Mouse (Mus musculus): ENCODE data around the gene Ttc21a.

The Ttc21a gene

DNA sequence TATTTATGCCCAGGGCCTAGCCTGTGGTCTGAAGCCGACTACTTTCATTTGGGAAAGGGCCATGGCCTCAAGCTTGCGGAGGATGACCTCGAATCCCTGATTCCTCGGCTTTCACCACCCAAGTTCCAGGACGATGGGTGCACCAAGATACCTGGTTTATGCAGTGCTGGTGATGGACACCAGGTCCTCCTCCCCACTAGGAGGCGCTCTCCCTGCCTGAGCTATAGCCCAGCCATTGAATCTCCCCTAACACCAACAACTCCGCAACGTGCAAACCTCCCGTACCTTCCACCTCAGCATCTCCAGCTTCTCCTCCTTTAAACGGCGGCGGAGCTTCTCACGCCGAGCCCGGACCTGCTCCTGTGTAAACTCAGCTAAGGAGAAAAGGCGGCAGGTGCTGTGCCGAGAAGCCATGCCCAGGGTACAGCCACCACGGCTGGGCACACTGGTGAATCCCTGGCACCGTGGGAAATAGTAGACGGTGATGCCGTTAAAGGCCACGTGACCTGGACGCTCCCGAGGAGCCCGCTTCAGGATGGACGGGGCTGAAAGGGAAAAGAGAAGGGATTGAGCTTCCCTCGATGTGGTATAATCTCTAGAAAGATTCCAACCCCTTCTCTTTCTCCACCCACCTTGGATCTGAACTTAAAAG, 36.6 kb downstream of the Ttc21a start:
- DNase-seq (ENCODE audit: low read depth in 1 of 2, low spot score in 2 of 2): no peak

DNA sequence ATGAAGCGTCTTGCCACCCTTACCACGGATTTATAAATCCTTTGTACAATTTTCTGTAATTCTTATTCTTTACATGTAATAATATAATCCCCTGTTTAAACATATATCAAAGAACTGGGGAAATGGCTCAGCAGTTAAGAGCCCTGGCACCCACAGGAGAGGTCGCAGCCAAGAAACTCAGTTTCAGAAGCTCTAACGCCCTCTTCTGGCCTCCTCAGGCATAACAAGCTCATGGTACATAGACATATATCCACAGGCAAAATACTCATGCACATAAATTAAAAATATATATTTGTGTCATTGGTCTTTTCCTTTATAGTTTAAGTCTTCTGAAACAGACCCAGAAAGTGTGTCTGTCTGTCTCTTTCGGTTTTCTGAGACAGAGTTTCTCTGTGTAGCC, 37.2 kb downstream of the Ttc21a start:
- DNase-seq (ENCODE audit: low read depth in 1 of 2, low spot score in 2 of 2): no peak

DNA sequence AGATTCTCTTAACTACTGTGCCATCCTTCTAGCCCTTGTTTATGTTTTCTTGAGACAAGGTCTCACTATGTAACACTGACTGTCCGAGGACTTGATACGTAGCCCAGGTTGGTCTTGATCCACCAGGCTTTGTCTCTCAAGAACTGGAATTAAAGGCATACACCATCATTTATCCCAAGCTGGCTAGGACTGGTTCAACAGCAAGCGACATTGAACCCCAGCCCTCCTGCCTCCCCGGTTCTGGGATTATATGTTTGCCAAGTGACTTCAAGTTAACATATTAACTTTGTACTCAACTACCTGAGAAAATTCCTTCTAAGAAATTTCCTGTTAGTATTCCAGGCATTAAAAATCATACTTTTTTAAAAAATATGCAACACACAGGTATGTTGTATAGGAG, 37.9 kb downstream of the Ttc21a start:
- no peak for DNase-seq (ENCODE audit: low read depth in 1 of 2, low spot score in 2 of 2)

DNA sequence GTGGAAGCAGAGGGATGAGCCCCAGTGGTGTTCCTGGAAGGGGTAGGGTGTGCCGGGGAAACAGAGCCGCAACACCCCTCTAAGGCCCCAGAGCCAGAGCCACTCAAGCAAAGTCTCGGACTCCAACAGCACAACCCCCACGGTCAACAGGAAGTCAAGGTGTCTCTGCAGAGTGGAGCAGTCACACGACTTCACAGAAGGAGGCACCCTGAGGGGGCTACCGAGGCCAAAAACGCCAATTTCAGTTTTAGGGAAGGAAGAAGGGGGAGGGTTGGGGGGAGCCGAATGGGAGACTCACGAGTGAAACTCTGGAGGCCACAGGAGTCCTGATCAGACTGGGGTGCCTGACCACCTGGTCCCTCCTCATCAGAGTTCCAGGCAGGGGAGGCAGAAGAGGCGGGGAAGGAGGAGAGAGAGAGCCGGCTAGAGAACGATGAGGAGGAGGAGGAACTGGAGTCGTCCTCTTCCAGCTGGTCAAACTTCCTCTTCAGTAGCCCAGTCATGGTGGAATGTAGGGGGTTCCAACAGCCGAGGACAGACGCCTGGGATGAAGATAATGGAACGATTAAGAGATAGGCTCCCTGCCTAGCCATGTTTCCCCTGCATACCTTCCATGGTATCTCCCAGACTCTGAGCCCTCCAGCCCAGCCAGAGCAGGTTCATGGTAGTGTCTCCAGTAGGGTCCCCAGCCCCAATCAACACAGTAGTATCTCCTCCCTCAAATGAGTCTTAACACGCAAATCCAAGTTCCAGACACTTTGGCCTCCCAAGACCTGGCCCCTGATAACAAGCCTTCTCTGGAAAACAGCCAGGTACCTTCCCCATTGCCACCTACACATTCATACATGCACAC, 39.5 kb downstream of the Ttc21a start:
- no peak for DNase-seq (ENCODE audit: low read depth in 1 of 2, low spot score in 2 of 2)

DNA sequence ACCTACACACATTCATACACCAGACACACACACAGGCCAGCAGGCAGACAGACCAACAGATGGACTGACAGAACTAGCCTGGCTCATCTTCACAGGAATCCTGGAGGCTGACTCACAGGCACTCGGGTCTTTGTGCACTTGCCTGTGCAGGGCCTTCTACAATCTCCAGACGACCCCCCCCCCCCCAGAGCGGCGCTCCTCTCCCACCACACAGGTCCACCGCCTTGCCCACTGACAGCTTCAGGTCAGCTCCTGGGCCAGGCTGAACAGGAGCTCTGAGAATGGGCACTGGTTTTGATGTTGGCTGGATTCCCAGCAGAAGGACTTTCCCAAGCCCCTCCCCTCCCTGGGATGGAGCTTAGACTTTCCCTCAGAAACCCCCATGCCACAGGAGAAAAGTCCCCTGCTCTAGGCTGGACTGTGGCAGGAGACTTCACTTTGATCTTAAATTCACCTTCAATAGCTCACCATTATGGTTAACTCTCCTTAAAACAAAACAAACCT, 40.2 kb downstream of the Ttc21a start:
- no peak for DNase-seq (ENCODE audit: low read depth in 1 of 2, low spot score in 2 of 2)

DNA sequence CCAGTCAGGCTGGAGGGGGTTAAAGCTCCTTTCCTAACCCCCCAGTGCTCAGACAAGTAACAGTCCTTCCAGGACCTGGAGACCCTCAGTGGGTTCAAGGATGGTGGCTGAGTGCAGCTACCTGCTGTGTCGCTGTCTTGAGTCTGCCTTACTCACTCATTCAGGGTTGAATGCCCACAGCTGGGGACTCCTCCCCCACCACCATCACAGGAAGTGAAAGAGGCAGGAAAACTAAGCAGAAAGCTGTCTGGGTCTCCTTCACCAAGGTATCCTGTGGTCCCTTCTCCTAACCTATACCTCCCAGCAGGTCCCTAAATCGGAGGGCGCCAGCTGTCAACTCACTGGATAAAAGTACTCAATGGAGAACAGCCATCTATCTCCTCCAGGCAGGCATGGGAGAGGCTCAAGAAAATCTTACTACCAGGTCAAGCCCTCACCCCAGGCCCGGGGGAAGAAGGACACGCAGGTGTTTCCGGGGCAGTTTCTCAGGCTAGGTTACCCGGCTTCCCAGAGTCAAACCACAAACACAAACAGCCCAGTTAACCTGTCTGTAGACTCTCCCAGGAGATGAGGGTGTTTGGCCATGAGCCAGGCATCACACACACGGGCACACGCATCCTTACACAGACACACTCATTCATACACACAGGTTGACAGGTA, 40.9 kb downstream of the Ttc21a start:
- no peak for DNase-seq (ENCODE audit: low read depth in 1 of 2, low spot score in 2 of 2)

DNA sequence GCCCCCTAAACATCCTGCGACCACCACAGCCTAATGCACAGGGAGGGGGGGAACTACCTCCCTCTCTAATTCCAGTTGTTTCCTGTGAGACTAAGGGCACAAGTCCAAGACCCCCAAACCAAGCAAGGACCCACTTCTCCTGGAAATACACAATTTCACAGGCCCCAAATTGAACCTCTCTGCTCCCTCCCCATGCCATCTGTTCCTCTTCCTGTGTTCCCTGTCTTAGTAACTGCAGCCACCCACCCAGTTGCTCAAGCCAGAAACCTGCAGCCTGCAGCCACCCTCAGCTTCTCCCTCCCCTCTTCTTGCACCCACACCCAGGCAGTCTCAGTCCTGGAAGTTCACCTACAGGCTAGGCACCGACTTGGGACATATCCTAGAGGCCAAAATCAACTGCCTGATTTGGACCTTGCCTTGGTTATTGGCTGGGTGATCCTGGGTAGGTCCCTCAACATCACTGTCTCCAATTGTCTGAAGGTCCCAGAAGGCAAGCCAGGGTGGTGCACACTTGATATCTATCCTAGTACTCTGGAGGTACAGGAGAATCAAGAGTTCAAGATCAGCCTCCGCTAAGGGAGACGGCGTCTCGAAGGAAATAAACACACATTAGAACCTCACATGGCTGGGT, 41.5 kb downstream of the Ttc21a start:
- DNase-seq (ENCODE audit: low read depth in 1 of 2, low spot score in 2 of 2): no peak

DNA sequence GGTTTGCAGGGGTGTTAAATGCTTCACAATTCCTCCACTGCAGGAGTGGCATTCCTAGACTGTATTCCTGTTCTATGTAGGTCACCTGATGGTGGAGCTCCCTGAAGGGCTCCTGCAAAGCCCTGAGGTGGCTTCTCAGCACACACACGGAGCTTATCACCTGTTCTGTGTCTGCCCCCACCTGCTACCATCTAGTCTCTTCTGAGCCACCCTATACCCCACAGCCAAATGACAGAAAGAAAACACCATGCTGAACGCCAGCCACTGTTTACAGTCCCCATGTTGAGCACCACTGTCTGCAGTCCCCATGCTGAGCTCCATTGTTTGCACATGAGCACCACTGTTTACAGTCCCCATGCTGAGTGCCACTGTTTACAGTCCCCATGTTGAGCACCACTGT, 42.3 kb downstream of the Ttc21a start:
- no peak for DNase-seq (ENCODE audit: low read depth in 1 of 2, low spot score in 2 of 2)

DNA sequence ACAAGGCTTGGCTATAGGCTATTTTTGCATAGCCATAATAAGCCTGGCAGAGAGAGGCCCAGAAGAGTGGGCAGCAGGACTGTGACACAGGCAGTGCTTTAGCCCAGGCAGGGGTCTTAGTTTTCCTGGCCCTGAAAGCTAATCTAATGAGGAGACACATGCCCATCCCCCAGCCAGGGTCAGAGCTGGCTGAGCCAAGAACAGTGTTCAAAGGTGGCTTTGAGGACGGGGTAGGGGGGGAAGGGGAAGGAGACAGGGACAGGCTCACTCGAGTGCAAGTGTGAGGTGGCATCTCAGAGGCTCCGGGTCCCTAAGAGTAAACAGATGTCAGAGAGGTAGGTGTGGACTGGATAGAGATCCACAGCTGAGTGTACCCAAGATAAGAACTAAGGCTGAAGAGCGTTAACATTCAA, 43.4 kb downstream of the Ttc21a start:
- no peak for DNase-seq (ENCODE audit: low read depth in 1 of 2, low spot score in 2 of 2)

DNA sequence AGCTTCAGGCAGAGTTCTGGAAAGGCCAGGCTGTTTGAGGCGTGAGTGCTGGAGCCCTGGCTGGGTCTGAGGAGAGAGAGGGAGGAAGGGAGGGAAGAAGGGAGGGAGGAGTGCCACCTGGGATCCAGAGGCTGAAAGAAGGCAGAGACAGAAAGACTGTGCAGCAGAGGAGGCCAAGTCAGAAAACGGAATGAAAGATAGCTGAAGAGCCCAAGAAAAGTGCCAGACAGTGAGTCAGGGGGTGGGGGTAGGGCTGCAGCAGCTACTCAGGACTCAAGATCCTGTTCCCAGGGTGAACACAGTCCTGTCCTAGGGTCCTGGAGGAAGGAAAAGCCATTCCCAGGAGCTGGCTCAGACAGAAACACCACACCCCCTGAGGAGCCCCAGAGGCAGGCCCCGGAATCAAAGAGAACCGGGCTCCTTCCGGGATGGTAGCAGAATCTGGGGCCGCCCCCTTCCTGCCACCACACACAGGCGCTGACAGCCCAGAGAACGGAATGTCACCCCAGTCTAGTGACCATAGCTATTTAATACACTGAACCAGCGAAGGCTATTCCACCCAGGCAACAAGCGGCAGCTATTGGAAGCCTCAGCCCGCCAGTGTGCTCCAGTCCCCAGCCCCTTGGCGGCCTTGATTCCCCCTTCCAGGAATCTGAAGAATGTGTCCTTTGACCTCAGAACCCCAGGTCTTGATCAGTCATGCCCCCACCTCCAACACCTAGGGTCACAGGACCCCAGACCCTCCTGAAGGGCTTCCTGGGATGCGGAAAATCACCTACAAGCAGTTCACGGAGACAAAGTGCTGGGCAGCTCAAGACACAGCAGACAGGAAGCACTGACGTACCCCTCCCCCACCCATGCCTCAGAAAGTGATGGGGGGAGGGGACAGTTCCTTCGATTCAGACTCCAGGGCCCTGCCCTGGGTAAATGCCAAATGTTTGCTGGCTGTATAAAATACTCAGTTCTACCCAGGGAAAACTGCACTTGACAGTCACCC, 44.1 kb downstream of the Ttc21a start:
- DNase-seq (ENCODE audit: low read depth in 1 of 2, low spot score in 2 of 2): peak in 1 of 2 experiments; percentile 46

DNA sequence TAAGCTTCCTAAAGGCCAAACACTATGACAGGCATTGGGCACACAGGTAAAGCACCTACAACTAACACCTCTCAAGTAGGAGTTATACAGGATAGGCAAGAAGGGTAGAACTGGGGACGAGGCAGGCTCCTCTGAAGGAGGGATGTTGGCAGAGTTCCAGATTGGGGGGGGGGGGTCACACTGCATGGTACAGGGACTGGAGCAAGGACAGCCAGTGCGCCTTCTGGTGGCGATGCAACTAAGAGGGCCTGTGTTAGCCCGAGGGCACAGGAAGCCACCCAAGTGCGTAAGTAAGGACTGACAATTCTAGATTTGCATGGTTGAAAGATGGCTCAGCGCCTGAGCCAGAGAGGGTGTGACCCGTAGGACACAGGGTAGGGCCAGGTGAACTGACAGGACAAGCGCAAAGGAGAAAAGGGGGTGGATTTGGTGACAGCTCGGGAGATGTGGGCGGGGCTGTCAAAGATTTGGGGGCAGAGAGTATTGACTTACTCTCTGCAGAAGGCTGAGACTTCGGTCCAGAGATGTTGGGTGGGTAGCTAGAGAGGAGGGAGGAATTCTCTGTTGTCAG, 44.9 kb downstream of the Ttc21a start:
- no peak for DNase-seq (ENCODE audit: low read depth in 1 of 2, low spot score in 2 of 2)

DNA sequence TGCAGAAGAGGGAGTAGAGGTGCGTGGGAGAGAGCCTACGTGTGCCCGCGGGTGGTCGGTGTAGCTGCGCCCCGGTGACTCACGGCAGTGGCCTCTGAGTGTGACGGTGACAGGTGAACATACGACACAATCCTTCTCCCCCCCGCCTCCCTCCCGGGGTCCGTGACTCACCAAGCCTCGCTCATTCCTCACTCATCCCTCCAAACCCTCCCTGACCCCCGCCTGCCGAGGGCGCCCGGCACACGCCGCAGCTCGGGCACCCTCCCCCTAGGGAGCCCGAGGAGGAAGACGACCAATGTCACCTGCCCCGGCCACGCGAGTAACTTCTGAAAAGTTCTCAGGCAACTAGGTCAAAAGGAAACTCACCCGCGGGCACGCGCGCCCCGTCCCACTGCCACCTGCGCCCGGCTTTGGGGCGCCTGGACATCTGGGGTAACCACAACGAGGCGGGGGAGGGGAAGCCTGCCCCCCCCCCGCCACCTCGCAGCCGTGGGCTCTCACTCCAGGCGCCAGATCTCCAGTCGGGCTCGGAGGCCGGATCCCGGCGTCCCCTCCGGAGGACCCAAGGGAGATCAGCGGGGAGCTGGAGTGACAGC, 45.6 kb downstream of the Ttc21a start:
- peak in 1 of 2 experiments; percentile 54 for DNase-seq (ENCODE audit: low read depth in 1 of 2, low spot score in 2 of 2)

DNA sequence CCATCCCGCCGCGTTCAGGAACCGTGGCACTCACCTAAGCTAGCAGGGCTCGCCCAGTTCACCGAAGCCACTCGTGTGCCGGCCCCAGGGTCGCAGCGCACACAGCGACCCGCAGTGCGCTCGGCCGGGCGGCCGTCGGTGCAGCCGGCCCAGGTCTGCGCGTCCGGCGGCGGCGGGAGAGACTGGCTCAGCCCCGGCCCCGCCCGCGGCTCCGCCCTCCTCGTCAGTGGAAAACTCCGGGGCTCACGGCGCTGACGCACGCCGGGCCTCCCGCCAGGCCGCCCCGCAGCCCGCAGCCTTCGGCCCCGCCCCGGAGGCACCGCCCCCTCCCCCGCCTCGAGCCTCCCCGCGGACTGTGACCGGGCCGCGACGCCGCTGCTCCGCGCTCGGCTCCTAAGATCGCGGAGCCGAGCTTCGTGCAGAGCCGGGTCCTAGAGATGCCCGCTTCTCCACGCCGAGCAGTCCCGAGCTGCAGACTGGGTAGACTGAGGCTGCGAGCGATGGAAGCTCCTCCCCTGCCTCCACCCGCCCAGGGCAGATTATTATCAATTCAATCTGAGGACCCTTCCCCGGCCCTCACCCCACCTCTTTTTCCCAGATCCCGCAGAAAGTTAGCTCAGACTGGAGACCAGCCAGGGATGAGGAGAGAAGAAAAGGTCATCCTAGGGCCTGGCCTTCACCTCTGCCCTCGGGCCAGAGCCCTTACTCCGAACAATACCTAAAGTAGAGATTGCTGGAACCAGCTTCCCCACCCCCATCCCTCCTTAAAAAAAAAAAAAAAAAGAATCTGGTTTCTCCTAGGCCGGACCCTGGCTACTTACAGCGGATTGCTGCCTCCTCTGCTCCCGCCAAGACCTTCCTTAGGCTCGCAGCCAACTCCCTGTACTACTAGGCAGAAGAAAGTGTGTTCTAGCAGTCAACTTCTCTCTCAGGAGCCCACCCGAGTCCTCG, 46.5 kb downstream of the Ttc21a start:
- DNase-seq (ENCODE audit: low read depth in 1 of 2, low spot score in 2 of 2): peak in 1 of 2 experiments; percentile 79

DNA sequence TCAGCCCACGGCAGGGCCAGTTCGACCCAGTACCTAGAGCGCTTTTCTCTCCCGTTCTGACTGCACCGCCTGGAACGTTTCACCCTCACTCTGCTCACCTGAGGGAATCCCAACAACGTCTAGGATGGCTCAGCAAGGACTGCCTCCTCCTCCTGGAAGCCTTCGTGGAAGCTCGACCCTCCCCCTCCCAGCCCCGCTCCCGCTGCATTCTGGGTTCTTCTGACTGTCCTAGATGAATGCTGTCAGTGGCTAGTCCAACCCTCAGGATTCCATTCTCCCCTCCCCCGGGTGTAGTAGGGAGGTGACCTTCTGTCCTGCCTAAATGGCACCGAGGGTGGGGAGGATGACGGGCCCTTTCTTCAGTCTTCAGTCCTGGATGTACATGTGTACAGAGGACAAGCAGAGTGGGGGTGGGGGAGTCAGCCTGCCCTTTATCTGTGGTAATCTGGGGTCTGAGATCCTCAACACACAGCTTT, 47.2 kb downstream of the Ttc21a start, which contains the start of gene Csrnp1:
Csrnp1 (minus strand) TSS at position 123 of the 476 bp plus-strand sequence.
- DNase-seq (ENCODE audit: low read depth in 1 of 2, low spot score in 2 of 2): no peak

DNA sequence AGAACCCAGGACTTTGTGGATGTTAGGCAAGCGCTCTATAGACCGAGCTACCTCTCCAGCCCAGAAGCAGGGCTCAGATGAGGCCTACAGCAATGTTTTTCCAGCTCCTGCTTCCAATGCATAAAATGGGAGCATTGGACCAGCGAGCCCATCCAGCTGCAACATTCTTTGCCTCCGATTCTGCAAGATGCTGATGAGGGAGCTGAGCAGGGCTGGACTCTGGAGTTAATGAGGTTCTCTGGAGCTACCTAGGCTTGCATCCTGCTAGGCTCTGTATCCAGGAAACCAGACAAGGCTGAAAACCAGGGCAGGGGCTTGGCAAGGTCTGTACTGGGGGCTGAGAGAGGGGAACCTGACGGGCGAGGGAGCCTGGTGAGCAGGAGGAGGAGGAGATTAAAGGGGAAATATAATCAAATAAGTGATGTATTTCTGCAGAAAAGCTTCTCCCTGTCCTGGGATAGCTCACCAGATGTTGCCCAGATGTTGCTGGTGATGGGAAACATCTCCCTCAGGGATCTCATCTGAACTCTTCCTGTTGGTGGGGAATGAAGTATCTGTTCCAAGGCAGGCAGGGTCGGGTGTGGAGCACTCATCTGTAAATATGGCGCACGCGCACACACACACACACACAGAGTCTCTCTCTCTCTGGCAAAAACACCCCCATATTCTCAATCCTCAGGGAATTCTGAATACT, 48.6 kb downstream of the Ttc21a start:
- DNase-seq (ENCODE audit: low read depth in 1 of 2, low spot score in 2 of 2): no peak

DNA sequence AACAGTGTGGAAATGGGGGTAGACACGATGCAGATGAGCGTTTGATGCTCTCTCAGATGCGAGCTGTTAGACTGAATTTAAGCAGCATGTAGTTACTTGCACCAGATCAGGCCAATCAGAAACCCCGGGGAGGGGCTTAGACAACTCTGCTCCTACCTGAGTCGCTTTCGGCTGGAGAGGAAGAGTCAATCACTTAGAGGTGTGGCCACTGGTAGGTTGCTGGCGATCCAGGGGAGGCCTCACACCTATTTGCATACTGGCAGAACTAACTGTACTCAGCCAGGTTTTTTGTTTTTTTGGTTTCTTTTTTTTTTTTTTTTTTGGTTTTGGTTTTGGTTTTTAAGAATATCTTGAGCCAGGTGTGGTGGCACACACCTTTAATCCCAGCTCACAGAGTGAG, 50.9 kb downstream of the Ttc21a start:
- no peak for DNase-seq (ENCODE audit: low read depth in 1 of 2, low spot score in 2 of 2)

DNA sequence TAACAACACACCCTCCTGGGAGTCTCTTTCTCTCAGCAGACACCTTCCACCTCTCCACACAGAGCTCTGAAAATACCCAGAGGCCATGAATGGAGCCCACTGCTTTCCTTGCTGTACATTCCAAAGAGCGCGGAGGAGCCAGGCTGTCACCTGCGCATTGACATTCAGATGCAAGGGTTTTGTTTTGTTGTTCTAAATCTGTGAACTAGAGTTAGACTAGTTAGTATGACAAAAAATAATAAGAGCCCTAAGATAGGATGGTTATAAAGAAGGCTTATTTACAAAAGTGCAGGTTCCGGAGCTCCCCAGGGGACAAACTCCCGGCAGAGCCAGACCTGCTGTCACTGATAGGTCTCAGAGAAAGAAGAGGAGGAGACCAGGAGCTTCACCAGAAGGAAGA, 53.9 kb downstream of the Ttc21a start:
- DNase-seq (ENCODE audit: low read depth in 1 of 2, low spot score in 2 of 2): no peak

Data from monocyte, adult 2 months (primary cell).